Mouse (Mus musculus): ENCODE measurements around the gene Bcl7b. TPM values are rescaled to one million over a fixed set of nuclear protein-coding genes. Genes with fewer than 3 reads are reported as not detected.
A peak's percentile ranks its signal among the peaks of the same experiment; 100 is the strongest.

The Bcl7b gene
- polyA plus RNA-seq, 1 experiment from 2014 or later, result 50.3 TPM

DNA sequence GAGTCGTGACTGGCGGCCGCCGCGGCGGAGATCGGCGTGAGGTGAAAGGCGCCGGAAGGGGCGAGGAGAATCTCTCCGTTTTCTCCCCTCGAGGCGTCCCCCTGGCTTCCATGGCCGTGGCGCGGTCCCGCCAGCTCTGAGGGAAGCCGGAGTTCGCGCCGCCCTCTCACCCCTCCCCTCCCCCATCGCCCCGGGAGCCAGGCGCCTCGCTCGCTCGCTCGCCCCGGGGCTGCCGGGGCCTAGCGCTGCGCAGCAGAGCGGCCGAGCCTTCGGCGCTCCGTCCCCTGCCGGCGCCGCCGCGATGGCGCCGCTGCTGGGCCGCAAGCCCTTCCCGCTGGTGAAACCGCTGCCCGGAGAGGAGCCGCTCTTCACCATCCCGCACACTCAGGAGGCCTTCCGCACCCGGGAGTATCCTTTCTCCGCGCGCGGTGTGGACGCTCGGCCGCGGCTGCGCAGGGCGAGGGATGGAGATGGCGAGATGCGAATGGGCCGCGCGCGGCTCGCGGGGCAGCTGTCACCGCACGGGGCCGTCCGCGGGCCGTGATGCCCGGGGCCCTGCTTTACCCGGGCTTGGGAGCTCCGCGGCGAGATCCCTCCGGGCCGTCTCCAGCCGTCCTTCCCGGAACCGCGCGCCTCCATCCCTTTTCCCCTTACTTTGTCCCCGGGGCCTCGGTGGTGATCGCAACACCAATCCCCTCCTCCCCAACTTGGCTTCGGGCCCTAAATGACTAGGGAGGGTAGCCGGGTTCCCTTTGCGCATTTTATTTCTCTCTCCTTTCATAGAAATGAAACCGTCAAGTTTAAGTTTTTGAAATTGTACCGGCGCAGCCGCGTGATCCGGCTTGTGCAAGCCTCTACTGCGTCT lies 19.5 kb downstream of the Bcl7b start:
- H3K9ac ChIP-seq, result peak overlapping the region; percentile 99
- peak overlapping the region; percentile 58 for H3K4me2 ChIP-seq (replicated peaks)
- under 1% methylated on average over 96 of the region's 102 CpGs for WGBS
- no peaks in the 10 kb centered on the region for H3K9me3 ChIP-seq
- H3K4me1 ChIP-seq (replicated peaks), result peaks cover 23% of the 10 kb centered on the region
- no peaks in the 10 kb centered on the region for H3K27me3 ChIP-seq (replicated peaks)
- ATAC-seq, result peak; percentile 82
- H3K4me3 ChIP-seq (replicated peaks), result peak overlapping the region; percentile 100
- no peaks in the 10 kb centered on the region for H3K36me3 ChIP-seq
- peak overlapping the region; percentile 96 for H3K27ac ChIP-seq

DNA sequence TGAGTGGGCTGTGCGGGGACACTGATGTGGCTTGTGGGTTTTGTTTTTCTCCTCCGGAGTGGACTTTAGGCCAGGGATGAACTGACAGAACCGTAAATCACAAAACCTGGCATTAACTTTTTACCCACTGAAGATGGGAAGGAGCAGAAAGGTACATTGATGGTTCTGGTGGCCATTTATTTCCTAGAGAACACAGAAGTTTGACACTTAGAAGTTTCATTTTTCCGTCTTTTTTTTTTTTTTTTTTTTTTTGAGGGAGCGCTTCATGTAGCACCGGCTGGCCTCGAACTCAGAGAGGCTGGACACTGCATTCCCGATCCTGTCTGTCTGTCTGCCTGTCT lies 20.1 kb downstream of the Bcl7b start:
- no peaks in the 10 kb centered on the region for H3K27me3 ChIP-seq (replicated peaks)

DNA sequence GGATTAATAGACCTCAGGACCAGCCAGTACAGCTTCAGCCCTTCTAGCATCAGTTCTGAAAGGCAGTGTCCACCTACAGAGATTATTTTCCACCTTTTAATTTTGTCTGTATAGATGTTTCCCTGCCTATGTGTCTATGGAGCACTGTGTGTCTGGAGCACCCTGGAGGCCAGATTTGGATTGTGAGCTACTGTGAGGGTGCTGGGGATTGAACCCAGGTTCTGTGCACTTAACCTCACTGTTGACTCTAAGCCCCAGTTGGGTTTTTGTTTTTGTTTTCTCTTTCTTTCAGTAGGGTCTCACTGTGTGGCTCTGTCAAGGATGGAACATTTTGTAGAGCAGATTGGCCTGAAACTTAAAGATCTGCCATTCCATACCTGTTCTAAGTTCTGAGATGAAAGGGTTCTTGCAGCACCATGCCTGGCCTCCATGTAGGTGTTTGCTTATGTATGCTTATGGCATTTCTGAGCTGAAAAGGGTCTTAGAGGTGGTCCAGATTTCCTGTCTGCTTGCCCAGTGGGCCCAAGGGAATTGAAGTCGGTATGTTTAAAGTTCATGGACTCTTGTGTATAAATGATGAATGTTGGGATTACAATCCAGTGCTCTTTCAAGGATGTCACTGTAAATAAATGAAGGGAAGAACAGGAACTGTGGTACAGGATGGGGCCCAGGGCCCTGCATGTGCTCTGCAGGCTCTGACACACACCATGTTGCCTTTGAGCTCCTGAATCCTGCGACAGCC lies 21.4 kb downstream of the Bcl7b start:
- Histone ChIP-seq H3K9me3 (no peaks in the 10 kb centered on the region), H3K4me3 (replicated peaks) (peak overlapping the region; percentile 100), H3K36me3 (no peaks in the 10 kb centered on the region), H3K9ac (peak overlapping the region; percentile 99; the same call in 1 of the 2 replicates), H3K4me1 (replicated peaks) (peaks cover 27% of the 10 kb centered on the region), H3K4me2 (replicated peaks) (peak overlapping the region; percentile 58), H3K27ac (no peak overlapping the region), H3K27me3 (replicated peaks) (no peaks in the 10 kb centered on the region)
- WGBS, result 35% methylated on average over 2 of the region's 2 CpGs
- no peak for ATAC-seq

More for the DNA sequence above, 20.1 kb downstream of the Bcl7b start:
- Histone ChIP-seq H3K27ac (peak overlapping the region; percentile 96; the same call in 1 of the 2 replicates), H3K9ac (peak overlapping the region; percentile 99), H3K4me1 (replicated peaks) (peaks cover 27% of the 10 kb centered on the region), H3K36me3 (no peaks in the 10 kb centered on the region), H3K4me2 (replicated peaks) (peak overlapping the region; percentile 58), H3K9me3 (no peaks in the 10 kb centered on the region), H3K4me3 (replicated peaks) (peak overlapping the region; percentile 100)
- ATAC-seq, result no peak
- WGBS, result under 1% methylated on average over 8 of the region's 8 CpGs

DNA sequence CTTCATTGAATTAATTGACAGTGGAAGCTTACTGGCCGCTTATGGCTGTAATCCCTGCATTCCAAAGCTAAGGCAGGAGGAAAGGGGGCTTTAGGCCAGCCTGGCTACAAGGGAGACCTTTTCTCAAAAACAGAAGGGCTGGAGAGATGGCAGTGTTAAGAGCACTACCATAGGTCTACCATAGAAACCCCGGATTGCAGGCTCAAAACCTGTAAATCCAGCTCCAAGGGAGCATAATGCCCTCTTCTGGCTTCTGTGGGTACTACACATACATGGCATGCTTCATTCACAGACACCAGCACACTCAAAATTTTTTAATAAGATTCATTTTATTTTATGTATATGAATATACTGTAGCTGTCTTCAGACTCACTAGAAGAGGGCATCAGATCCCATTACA lies 23.5 kb downstream of the Bcl7b start:
- Histone ChIP-seq H3K4me3 (replicated peaks) (no peak overlapping the region), H3K36me3 (no peaks in the 10 kb centered on the region)
- 30% methylated on average over 2 of the region's 2 CpGs for WGBS

DNA sequence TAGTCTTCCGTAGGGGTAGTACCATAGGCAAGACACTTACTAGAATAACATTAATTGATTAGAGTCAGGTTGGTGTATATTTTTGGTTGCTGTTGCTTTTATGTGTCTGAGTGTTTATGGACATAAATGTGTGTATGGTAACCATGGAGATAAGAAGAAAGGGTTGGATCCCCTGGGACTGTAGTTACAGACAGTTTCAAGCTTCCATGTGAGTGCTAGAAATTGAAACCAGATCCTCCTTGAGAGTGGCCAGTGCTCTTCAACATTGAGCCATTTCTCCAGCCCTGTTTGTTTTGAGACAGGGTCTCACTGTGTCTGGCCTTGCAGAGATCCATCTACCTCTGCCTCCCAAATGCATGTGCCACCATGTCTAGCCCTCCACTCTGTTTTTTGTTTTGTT lies 24.3 kb downstream of the Bcl7b start:
- Histone ChIP-seq H3K4me1 (replicated peaks) (peaks cover 24% of the 10 kb centered on the region), H3K9ac (no peak overlapping the region), H3K9me3 (no peaks in the 10 kb centered on the region), H3K36me3 (no peaks in the 10 kb centered on the region), H3K27me3 (replicated peaks) (no peaks in the 10 kb centered on the region), H3K4me2 (replicated peaks) (no peak overlapping the region), H3K4me3 (replicated peaks) (no peak overlapping the region), H3K27ac (no peak overlapping the region)
- WGBS, result 83% methylated on average over 1 of the region's 1 CpGs
- no peak for ATAC-seq

More for the DNA sequence above, 23.5 kb downstream of the Bcl7b start:
- Histone ChIP-seq H3K4me2 (replicated peaks) (no peak overlapping the region), H3K4me1 (replicated peaks) (peaks cover 24% of the 10 kb centered on the region), H3K9ac (no peak overlapping the region), H3K9me3 (no peaks in the 10 kb centered on the region), H3K27me3 (replicated peaks) (no peaks in the 10 kb centered on the region), H3K27ac (no peak overlapping the region)
- ATAC-seq, result no peak

DNA sequence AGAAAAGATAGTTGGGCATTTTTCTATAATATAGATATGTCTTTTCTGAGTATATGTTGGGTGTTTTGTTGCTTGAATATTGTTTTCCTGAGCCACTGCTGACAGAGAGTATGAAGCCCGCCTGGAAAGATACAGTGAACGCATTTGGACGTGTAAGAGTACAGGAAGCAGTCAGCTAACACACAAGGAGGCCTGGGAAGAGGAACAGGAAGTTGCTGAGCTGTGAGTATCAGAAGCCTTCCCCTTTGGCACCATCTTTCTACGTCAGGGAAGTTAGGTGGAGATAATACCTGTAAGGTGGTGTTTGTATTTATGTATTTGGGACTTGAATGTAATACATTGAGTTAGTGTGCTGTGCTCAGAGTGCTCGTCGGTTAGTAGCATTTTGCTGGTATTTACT lies 28.3 kb downstream of the Bcl7b start:
- peaks cover 11% of the 10 kb centered on the region for H3K36me3 ChIP-seq
- H3K4me3 ChIP-seq (replicated peaks), result no peak overlapping the region
- H3K4me2 ChIP-seq (replicated peaks), result no peak overlapping the region
- H3K4me1 ChIP-seq (replicated peaks), result peaks cover 13% of the 10 kb centered on the region
- no peak overlapping the region for H3K9ac ChIP-seq
- 76% methylated on average over 6 of the region's 6 CpGs for WGBS
- no peaks in the 10 kb centered on the region for H3K27me3 ChIP-seq (replicated peaks)
- H3K27ac ChIP-seq, result no peak overlapping the region
- no peaks in the 10 kb centered on the region for H3K9me3 ChIP-seq
- no peak for ATAC-seq

DNA sequence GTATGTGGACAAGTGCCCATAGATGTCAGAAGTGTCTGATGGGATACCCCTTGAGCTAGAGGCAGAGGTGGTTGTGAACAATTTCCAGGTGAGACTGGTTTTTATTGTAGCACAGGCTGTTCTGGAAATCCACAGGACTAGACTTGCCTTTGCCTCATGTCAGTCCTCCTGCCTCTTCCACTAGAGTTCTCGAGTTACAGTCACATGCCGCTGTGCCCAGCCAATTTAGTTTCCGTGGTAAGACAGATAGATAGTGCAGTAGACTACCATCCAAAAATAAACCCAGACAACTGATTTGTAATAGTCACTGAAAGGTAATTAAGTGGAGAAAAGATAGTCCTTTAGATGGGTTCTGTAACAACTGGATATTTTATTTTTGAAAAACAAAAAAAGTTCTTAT lies 34.7 kb downstream of the Bcl7b start:
- H3K27me3 ChIP-seq (replicated peaks), result no peaks in the 10 kb centered on the region
- no peak overlapping the region for H3K4me3 ChIP-seq (replicated peaks)
- no peak for ATAC-seq
- no peak overlapping the region for H3K27ac ChIP-seq
- H3K36me3 ChIP-seq, result peaks cover 38% of the 10 kb centered on the region
- 80% methylated on average over 3 of the region's 3 CpGs for WGBS
- no peaks in the 10 kb centered on the region for H3K9me3 ChIP-seq
- no peak overlapping the region for H3K9ac ChIP-seq
- H3K4me1 ChIP-seq (replicated peaks), result no peaks in the 10 kb centered on the region
- H3K4me2 ChIP-seq (replicated peaks), result no peak overlapping the region

DNA sequence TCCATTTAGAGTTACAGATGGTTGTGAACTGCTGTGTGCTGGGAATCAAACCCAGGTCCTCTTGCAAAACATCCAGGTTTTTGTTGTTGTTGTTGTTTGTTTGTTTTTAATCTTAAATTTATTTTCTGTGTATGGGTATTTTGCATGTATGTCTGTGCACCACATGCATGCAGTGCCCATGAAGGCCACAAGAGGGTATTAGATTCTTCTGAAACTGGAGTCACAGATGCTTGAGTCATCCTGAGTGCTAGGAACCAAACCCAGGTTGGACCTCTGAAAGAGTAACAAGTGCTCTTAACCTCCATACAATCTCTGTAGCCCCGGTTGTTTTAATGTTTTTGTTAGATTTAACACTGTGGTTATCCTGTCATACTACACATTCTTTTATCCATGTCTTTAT lies 40.1 kb downstream of the Bcl7b start:
- no peak for ATAC-seq

DNA sequence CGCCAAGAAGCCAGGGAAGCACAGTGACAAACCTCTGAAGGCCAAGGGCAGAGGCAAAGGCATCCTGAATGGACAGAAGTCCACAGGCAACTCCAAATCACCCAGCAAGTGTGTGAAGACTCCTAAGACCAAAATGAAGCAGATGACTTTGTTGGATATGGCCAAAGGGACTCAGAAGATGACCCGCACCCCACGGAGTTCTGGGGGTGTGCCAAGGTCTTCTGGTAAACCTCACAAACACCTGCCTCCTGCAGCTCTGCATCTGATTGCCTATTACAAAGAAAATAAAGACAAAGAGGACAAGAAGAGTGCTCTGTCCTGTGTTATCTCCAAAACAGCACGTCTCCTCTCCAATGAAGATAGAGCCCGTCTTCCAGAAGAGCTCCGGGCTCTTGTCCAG lies 48.8 kb downstream of the Bcl7b start:
- ATAC-seq, result no peak
- 88% methylated on average over 6 of the region's 6 CpGs for WGBS
- Histone ChIP-seq H3K27me3 (replicated peaks) (no peaks in the 10 kb centered on the region), H3K9ac (no peak overlapping the region), H3K4me1 (replicated peaks) (no peaks in the 10 kb centered on the region), H3K4me3 (replicated peaks) (no peak overlapping the region), H3K36me3 (peaks cover 60% of the 10 kb centered on the region), H3K4me2 (replicated peaks) (no peak overlapping the region), H3K9me3 (no peaks in the 10 kb centered on the region), H3K27ac (no peak overlapping the region)

More for the DNA sequence above, 40.1 kb downstream of the Bcl7b start:
- no peaks in the 10 kb centered on the region for H3K9me3 ChIP-seq
- peaks cover 53% of the 10 kb centered on the region for H3K36me3 ChIP-seq
- 95% methylated on average over 1 of the region's 1 CpGs for WGBS
- H3K27me3 ChIP-seq (replicated peaks), result no peaks in the 10 kb centered on the region
- no peak overlapping the region for H3K27ac ChIP-seq
- no peaks in the 10 kb centered on the region for H3K4me1 ChIP-seq (replicated peaks)
- no peak overlapping the region for H3K4me3 ChIP-seq (replicated peaks)
- no peak overlapping the region for H3K9ac ChIP-seq
- H3K4me2 ChIP-seq (replicated peaks), result no peak overlapping the region

DNA sequence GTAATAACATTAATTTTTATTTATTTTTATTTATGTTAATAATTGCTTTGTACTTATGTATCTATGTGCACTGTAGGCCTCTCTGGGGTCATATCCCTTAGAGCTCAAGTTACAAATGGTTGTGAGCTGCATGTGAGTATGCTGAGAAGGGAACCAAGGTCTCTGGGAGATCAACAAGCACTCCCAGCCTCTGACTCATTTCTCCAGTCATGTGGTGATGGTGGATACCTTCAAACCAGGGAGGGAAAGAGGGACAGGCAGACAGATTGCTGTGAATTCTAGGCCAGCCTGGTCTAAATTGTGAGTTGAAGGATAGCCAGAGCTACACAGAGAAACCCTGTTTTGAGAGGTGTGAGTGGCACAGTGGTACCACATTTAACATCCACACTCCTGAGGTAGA lies 52.9 kb downstream of the Bcl7b start:
- Histone ChIP-seq H3K27ac (no peak overlapping the region), H3K4me3 (replicated peaks) (no peak overlapping the region), H3K9ac (no peak overlapping the region), H3K27me3 (replicated peaks) (no peaks in the 10 kb centered on the region), H3K4me2 (replicated peaks) (no peak overlapping the region), H3K4me1 (replicated peaks) (no peaks in the 10 kb centered on the region), H3K36me3 (peaks cover 55% of the 10 kb centered on the region), H3K9me3 (no peaks in the 10 kb centered on the region)
- no peak for ATAC-seq

DNA sequence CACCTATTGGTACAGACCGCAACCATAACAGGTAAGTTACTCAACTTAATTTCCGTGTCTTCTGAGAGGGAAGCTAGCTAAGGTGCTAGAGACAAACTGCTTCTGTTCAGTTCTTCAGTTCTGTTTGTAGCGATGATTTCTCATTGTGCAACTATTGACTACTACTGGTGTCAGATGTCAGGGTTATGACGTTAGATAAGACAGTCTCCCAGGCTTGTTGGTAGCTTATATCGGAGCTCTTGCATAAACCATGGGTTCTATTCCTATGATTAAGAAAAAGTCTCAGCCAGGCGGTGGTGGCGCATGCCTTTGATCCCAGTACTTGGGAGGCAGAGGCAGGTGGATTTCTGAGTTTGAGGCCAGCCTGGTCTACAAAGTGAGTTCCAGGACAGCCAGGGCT lies 54.0 kb downstream of the Bcl7b start:
- Histone ChIP-seq H3K4me3 (replicated peaks) (no peak overlapping the region), H3K36me3 (peaks cover 52% of the 10 kb centered on the region), H3K4me2 (replicated peaks) (no peak overlapping the region), H3K9me3 (no peaks in the 10 kb centered on the region), H3K27ac (no peak overlapping the region), H3K9ac (no peak overlapping the region), H3K27me3 (replicated peaks) (no peaks in the 10 kb centered on the region), H3K4me1 (replicated peaks) (no peaks in the 10 kb centered on the region)
- WGBS, result 95% methylated on average over 7 of the region's 7 CpGs
- no peak for ATAC-seq

DNA sequence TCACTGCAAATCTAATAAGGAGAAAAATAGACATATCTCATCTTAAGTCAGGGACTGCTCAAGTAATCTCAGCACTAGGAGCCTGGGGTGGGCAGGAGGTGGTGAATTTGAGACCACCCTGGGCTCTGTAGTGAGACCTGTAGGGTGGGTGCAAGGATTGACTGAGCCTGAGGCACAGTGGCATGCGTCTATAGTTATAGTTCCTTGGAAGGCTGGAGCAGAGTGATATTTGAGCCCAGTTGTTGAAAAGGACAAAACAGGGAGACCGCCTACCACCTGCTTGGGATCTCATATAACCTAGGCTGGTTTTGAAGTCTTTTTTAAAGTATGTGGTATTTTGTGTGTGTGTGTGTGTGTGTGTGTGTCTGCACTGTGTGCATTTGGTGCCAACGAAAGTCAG lies 56.1 kb downstream of the Bcl7b start:
- Histone ChIP-seq H3K9ac (no peak overlapping the region), H3K9me3 (no peaks in the 10 kb centered on the region), H3K4me2 (replicated peaks) (no peak overlapping the region), H3K27ac (no peak overlapping the region), H3K4me3 (replicated peaks) (no peak overlapping the region), H3K27me3 (replicated peaks) (no peaks in the 10 kb centered on the region), H3K4me1 (replicated peaks) (no peaks in the 10 kb centered on the region), H3K36me3 (peaks cover 55% of the 10 kb centered on the region)
- WGBS, result 95% methylated on average over 3 of the region's 3 CpGs
- no peak for ATAC-seq
